8 mouse cellular contexts compared by ENCODE assay signal in genomic region chrX:48623379-48624053, GRCm38 (mm10). TPM values are rescaled to one million over a fixed set of nuclear protein-coding genes. Genes with fewer than 3 reads are reported as not detected.
A peak's percentile ranks its signal among the peaks of the same experiment; 100 is the strongest.
DNase-seq lines count a peak whose midpoint lies in the region; ATAC-seq lines count a peak whose summit lies in the region.

Gene Slc25a14 (plus strand): TSS chrX:48623413.

- no peaks in the 10 kb centered on the region for H3K27me3 ChIP-seq in forebrain, embryonic 10.5 days (ENCODE audit: poor library complexity, severe bottlenecking)
- H3K27me3 ChIP-seq in heart, embryonic 15.5 days = no peaks in the 10 kb centered on the region
- H3K27me3 ChIP-seq in liver, embryonic 15.5 days = no peaks in the 10 kb centered on the region
- H3K27me3 ChIP-seq in neural tube, embryonic 12.5 days (replicated peaks) = no peaks in the 10 kb centered on the region

- peak within 1 kb of the TSS; percentile 67 for H3K4me3 ChIP-seq in forebrain, embryonic 10.5 days
- peak within 1 kb of the TSS; percentile 74 for H3K4me3 ChIP-seq in heart, embryonic 15.5 days
- peak within 1 kb of the TSS; percentile 74 for H3K4me3 ChIP-seq in liver, embryonic 15.5 days (replicated peaks)
- H3K4me3 ChIP-seq in neural tube, embryonic 12.5 days = peak within 1 kb of the TSS; percentile 60

- H3K9me3 ChIP-seq in forebrain, embryonic 10.5 days = no peaks in the 10 kb centered on the region
- no peaks in the 10 kb centered on the region for H3K9me3 ChIP-seq in heart, embryonic 15.5 days (replicated peaks)
- no peaks in the 10 kb centered on the region for H3K9me3 ChIP-seq in liver, embryonic 15.5 days (replicated peaks)
- H3K9me3 ChIP-seq in neural tube, embryonic 12.5 days = no peaks in the 10 kb centered on the region

- H3K4me2 ChIP-seq in heart, embryonic 15.5 days = peak within 1 kb of the TSS; percentile 67
- peak within 1 kb of the TSS; percentile 79 for H3K4me2 ChIP-seq in liver, embryonic 15.5 days
- peak within 1 kb of the TSS; percentile 60 for H3K4me2 ChIP-seq in neural tube, embryonic 12.5 days (replicated peaks)

- ATAC-seq in CD4-positive, CD25-positive, alpha-beta regulatory T cell, adult 4 months = peak; percentile 97
- ATAC-seq in heart, embryonic 15.5 days (replicated peaks; ENCODE audit: insufficient number of reproducible peaks, insufficient read depth, low FRiP score, low read depth) = peak; percentile 85
- peak; percentile 90 for ATAC-seq in liver, embryonic 15.5 days (ENCODE audit: insufficient read depth)
- ATAC-seq in neural tube, embryonic 12.5 days (ENCODE audit: low FRiP score, low read depth) = peak; percentile 98

- WGBS in forebrain, embryonic 10.5 days = 12% methylated on average over 37 of the region's 38 CpGs
- 15% methylated on average over 38 of the region's 38 CpGs for WGBS in heart, embryonic 15.5 days
- 18% methylated on average over 38 of the region's 38 CpGs for WGBS in liver, embryonic 15.5 days (ENCODE audit: insufficient replicate concordance)
- WGBS in neural tube, embryonic 12.5 days = 14% methylated on average over 38 of the region's 38 CpGs

- peak; percentile 55 for DNase-seq in c-Kit-positive CD71-negative TER-119-negative erythroid progenitor cells, embryonic 14.5 days (ENCODE audit: low read depth)
- peak; percentile 75 for DNase-seq in forebrain, embryonic 10.5 days (ENCODE audit: extremely low spot score, low spot score)
- DNase-seq in kidney, postnatal 36 days = peak; percentile 88 to 89
- peak; percentile 83 for DNase-seq in telencephalon, adult 2 months (ENCODE audit: low read depth, low spot score)

- peak within 1 kb of the TSS; percentile 55 for H3K9ac ChIP-seq in heart, embryonic 15.5 days
- H3K9ac ChIP-seq in liver, embryonic 15.5 days = peak within 1 kb of the TSS; percentile 61
- H3K9ac ChIP-seq in neural tube, embryonic 12.5 days = peak within 1 kb of the TSS; percentile 42; the same call in 1 of the 2 replicates

- peak within 1 kb of the TSS; percentile 89 for H3K27ac ChIP-seq in forebrain, embryonic 10.5 days
- H3K27ac ChIP-seq in heart, embryonic 15.5 days = peak within 1 kb of the TSS; percentile 70
- peak within 1 kb of the TSS; percentile 63 for H3K27ac ChIP-seq in liver, embryonic 15.5 days (replicated peaks)
- H3K27ac ChIP-seq in neural tube, embryonic 12.5 days = 0 out of 2 replicates have a peak within 1 kb of the TSS, but pooled peaks have one; percentile 2

- 0 out of 2 replicates have a peak, but pooled peaks cover 4% of the 10 kb centered on the region for H3K4me1 ChIP-seq in forebrain, embryonic 10.5 days
- no peaks in the 10 kb centered on the region for H3K4me1 ChIP-seq in heart, embryonic 15.5 days (replicated peaks)
- peaks cover 6% of the 10 kb centered on the region; the same call in 1 of the 2 replicates for H3K4me1 ChIP-seq in liver, embryonic 15.5 days (replicated peaks)
- no peaks in the 10 kb centered on the region for H3K4me1 ChIP-seq in neural tube, embryonic 12.5 days

- H3K36me3 ChIP-seq in forebrain, embryonic 10.5 days (replicated peaks) = no peaks in the 10 kb centered on the region
- no peaks in the 10 kb centered on the region for H3K36me3 ChIP-seq in heart, embryonic 15.5 days
- no peaks in the 10 kb centered on the region for H3K36me3 ChIP-seq in liver, embryonic 15.5 days (replicated peaks)
- no peaks in the 10 kb centered on the region for H3K36me3 ChIP-seq in neural tube, embryonic 12.5 days

RNA-seq across cellular contexts. Expression of gene Slc25a14, which starts in this region (rescaled TPM):
- polyA plus RNA-seq in CD4-positive, CD25-positive, alpha-beta regulatory T cell, adult 4 months (2017; shearing (Covaris generic)) = 10 to 100 TPM; 10.0 to 10.4 TPM
- polyA plus RNA-seq in forebrain, embryonic 10.5 days (2016; fragmentation: Nextera tagmentation; extraction: Ambion mirVana) = 20.5 and 22.6 TPM in 2 replicates
- 6.6 and 8.7 TPM in 2 replicates for polyA plus RNA-seq in heart, embryonic 15.5 days (2015; fragmentation: Nextera tagmentation; extraction: Ambion mirVana)
- 3.2 and 3.3 TPM in 2 replicates for polyA plus RNA-seq in liver, embryonic 15.5 days (2015; fragmentation: Nextera tagmentation; extraction: Ambion mirVana)
- 29.4 and 32.6 TPM in 2 replicates for polyA plus RNA-seq in neural tube, embryonic 12.5 days (2016; fragmentation: Nextera tagmentation; extraction: Ambion mirVana)

Comparison
In these comparisons a context has a peak if more than half of its experiments do, and no peak if none do; other contexts are left out.
1. Peak in every context shown above with its lines: DNase-seq, ATAC-seq, H3K4me3 ChIP-seq and H3K27ac ChIP-seq.
2. H3K27ac ChIP-seq: peak in every context shown above with its lines; median percentile 89 in forebrain, embryonic 10.5 days; 70 in heart, embryonic 15.5 days; 63 in liver, embryonic 15.5 days; 2 in neural tube, embryonic 12.5 days.